In the genomic region with DNA sequence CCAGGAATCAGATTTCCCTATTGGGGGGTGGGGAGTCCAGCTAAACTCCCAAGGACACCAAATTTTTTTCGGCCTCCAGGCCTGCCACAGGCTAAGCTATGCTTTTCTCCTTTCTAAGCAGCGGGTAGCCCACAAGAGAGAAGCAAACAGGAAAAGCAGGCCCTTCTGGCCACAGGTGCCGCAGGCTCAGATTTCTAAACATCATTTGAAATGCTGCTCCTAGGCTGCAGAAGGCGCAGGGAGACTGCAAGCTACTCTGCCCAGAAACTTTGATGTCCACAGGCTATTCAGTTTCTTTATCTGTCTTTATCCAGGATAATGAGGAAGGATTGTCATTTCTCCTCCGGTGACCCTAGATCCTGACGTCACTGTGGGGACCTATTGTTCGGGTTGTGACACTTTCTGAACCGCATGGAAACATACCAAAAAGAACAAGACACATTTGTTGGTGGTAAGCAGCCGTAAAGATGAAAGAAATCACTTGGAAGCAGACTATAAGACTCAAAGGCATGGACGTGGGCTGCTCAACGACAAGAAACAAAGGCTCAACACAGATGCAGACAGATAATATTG, we compare ENCODE assay signal across 15 mouse cellular contexts.
DNase-seq lines count a peak whose midpoint lies in the region; ATAC-seq and TF ChIP-seq lines count a peak whose summit lies in the region.
"Had no signal": no experiment of that assay in that cellular context is flagged by ENCODE, and none has a peak within 500 bp of the region (broad histone marks: within the 10 kb centered on the region; RNA-seq: fewer than 3 reads in every experiment).

No protein-coding gene starts in this region.

- TF ChIP-seq CTCF in hindbrain, postnatal 0 days (IDR thresholded peaks at IDR 0.05; ENCODE audit: low read depth), result no peak

- H3K9me3 ChIP-seq in hindbrain, embryonic 11.5 days (ENCODE audit: control insufficient read depth, low read length), result no peaks in the 10 kb centered on the region
- H3K9me3 ChIP-seq in hindbrain, postnatal 0 days (ENCODE audit: low read length), result no peaks in the 10 kb centered on the region
- no peaks in the 10 kb centered on the region for H3K9me3 ChIP-seq in midbrain, embryonic 16.5 days (replicated peaks; ENCODE audit: control insufficient read depth, low read length, poor library complexity, severe bottlenecking)
- H3K9me3 ChIP-seq: liver, embryonic 12.5 days had no signal

- H3K27me3 ChIP-seq in hindbrain, embryonic 11.5 days (ENCODE audit: control insufficient read depth, insufficient read depth, low read length), result no peaks in the 10 kb centered on the region
- H3K27me3 ChIP-seq in hindbrain, postnatal 0 days (ENCODE audit: insufficient read depth, low read length), result no peaks in the 10 kb centered on the region
- no peaks in the 10 kb centered on the region for H3K27me3 ChIP-seq in midbrain, embryonic 16.5 days (ENCODE audit: control insufficient read depth, insufficient read depth, low read depth, low read length)
- H3K27me3 ChIP-seq: liver, embryonic 12.5 days had no signal

- H3K4me1 ChIP-seq in hindbrain, embryonic 11.5 days (replicated peaks; ENCODE audit: control insufficient read depth, insufficient read depth, low read length), result no peaks in the 10 kb centered on the region; the same call in 1 of the 2 replicates
- H3K4me1 ChIP-seq in hindbrain, postnatal 0 days (ENCODE audit: insufficient read depth, low read length), result no peaks in the 10 kb centered on the region
- H3K4me1 ChIP-seq in midbrain, embryonic 16.5 days (ENCODE audit: control insufficient read depth, insufficient read depth, low read length), result peaks cover 8% of the 10 kb centered on the region; the same call in 1 of the 2 replicates
- H3K4me1 ChIP-seq: liver, embryonic 12.5 days had no signal

- ATAC-seq in hindbrain, embryonic 11.5 days (ENCODE audit: low FRiP score), result no peak
- ATAC-seq in hindbrain, postnatal 0 days, result no peak
- peak; percentile 50; the same call in 1 of the 2 replicates for ATAC-seq in midbrain, embryonic 16.5 days
- ATAC-seq: intestine, embryonic 16.5 days; liver, embryonic 12.5 days had no signal

- no peak overlapping the region for H3K4me3 ChIP-seq in hindbrain, embryonic 11.5 days (ENCODE audit: low read depth, low read length)
- no peak overlapping the region for H3K4me3 ChIP-seq in hindbrain, postnatal 0 days (ENCODE audit: low read length)
- no peak overlapping the region for H3K4me3 ChIP-seq in midbrain, embryonic 16.5 days (ENCODE audit: low read depth, low read length)
- H3K4me3 ChIP-seq: left cerebral cortex, adult 2 months; liver, embryonic 12.5 days had no signal

- peak; percentile 43 for DNase-seq in embryo, embryonic 10 days (ENCODE audit: low spot score)
- DNase-seq in embryo, embryonic 9.5 days (ENCODE audit: extremely low spot score), result no peak
- DNase-seq in hindbrain, embryonic 11.5 days (ENCODE audit: low spot score), result no peak
- DNase-seq in hindbrain, postnatal 0 days (ENCODE audit: low spot score), result no peak
- DNase-seq in urinary bladder, postnatal 14 days (ENCODE audit: low spot score), result peak; percentile 49
- no peak for DNase-seq in urinary bladder, adult 18-20 months (ENCODE audit: low spot score in 2 of 2)
- no peak for DNase-seq in right cerebral cortex, adult 18-20 months
- DNase-seq: cerebellum, adult 2 months; right cerebral cortex, postnatal 25 days; thymus, postnatal 14 days had no signal

- H3K4me2 ChIP-seq in hindbrain, embryonic 11.5 days (replicated peaks; ENCODE audit: low read depth, low read length), result no peak overlapping the region
- no peak overlapping the region for H3K4me2 ChIP-seq in hindbrain, postnatal 0 days (ENCODE audit: low read depth, low read length)
- H3K4me2 ChIP-seq in midbrain, embryonic 16.5 days (ENCODE audit: low read length), result no peak overlapping the region
- H3K4me2 ChIP-seq: liver, embryonic 12.5 days had no signal

- H3K9ac ChIP-seq in hindbrain, embryonic 11.5 days (ENCODE audit: low read depth, low read length), result 0 out of 2 replicates have a peak overlapping the region, but pooled peaks have one; percentile 27
- no peak overlapping the region for H3K9ac ChIP-seq in hindbrain, postnatal 0 days (replicated peaks; ENCODE audit: low read length)
- no peak overlapping the region for H3K9ac ChIP-seq in midbrain, embryonic 16.5 days (ENCODE audit: low read depth, low read length)
- H3K9ac ChIP-seq: liver, embryonic 12.5 days had no signal

- no peak overlapping the region for H3K27ac ChIP-seq in hindbrain, embryonic 11.5 days (ENCODE audit: low read depth, low read length)
- no peak overlapping the region for H3K27ac ChIP-seq in hindbrain, postnatal 0 days
- 0 out of 2 replicates have a peak overlapping the region, but pooled peaks have one; percentile 30 for H3K27ac ChIP-seq in midbrain, embryonic 16.5 days (ENCODE audit: low read length)
- H3K27ac ChIP-seq: left cerebral cortex, adult 2 months; liver, embryonic 12.5 days; macrophage had no signal

- WGBS in hindbrain, embryonic 11.5 days, result 28% methylated on average over 11 of the region's 11 CpGs
- WGBS in hindbrain, postnatal 0 days, result 36% methylated on average over 11 of the region's 11 CpGs
- WGBS in midbrain, embryonic 16.5 days, result 12% methylated on average over 11 of the region's 11 CpGs

- H3K36me3 ChIP-seq in hindbrain, embryonic 11.5 days (ENCODE audit: control insufficient read depth, insufficient read depth, low read length), result no peaks in the 10 kb centered on the region
- H3K36me3 ChIP-seq in hindbrain, postnatal 0 days (ENCODE audit: insufficient read depth, low read length), result no peaks in the 10 kb centered on the region
- no peaks in the 10 kb centered on the region for H3K36me3 ChIP-seq in midbrain, embryonic 16.5 days (ENCODE audit: control insufficient read depth, insufficient read depth, low read length)

Comparison
In these comparisons a context has a peak if more than half of its experiments do, and no peak if none do; other contexts are left out.
1. DNase-seq: peak in embryo, embryonic 10 days (single experiment) and urinary bladder, postnatal 14 days (single experiment); none in embryo, embryonic 9.5 days (single experiment), hindbrain, embryonic 11.5 days (single experiment), hindbrain, postnatal 0 days (single experiment), urinary bladder, adult 18-20 months (0 of 2) and right cerebral cortex, adult 18-20 months (single experiment).